Mouse (Mus musculus) MEL (cell line): ENCODE data around the gene Ptprq. TPM values are rescaled to one million over a fixed set of nuclear protein-coding genes. Genes with fewer than 3 reads are reported as not detected.

Experiments
- DNase-seq: peaks from one replicate; pipeline ENCODE4 v3.0.0; 2011; ENCODE audit warnings: low read depth, low spot score
- H3K27ac ChIP-seq: 2 replicates; pipeline ENCODE4 v1.5.1; 2012; ENCODE audit warnings: low read depth, mild to moderate bottlenecking, control low read depth, low read length, moderate library complexity; ENCODE audit not compliant: control insufficient read depth
- H3K27me3 ChIP-seq, 2 experiments: fragments of 150-350 bp in 1 of 2; sonication (generic) in 1 of 2; 2 replicates each; pipeline ENCODE4 v1.6.1; 2012; ENCODE audit warnings: low read length in 2 of 2, mild to moderate bottlenecking in 2 of 2, improper control_type of control experiment in 1 of 2, moderate library complexity in 1 of 2; ENCODE audit not compliant: insufficient read depth in 2 of 2, control insufficient read depth in 1 of 2
- H3K36me3 ChIP-seq, 2 experiments: 2 replicates each; pipeline ENCODE4 v1.6.1; 2012 to 2014; ENCODE audit warnings: low read length in 2 of 2, improper control_type of control experiment in 1 of 2, inconsistent platforms in 1 of 2, mild to moderate bottlenecking in 1 of 2; ENCODE audit not compliant: insufficient read depth in 2 of 2, control insufficient read depth in 1 of 2
- H3K4me1 ChIP-seq, 2 experiments: fragments of 150-350 bp in 1 of 2; sonication (generic) in 1 of 2; 2 replicates each; pipeline ENCODE4 v1.6.1; 2012; ENCODE audit warnings: low read length in 2 of 2, improper control_type of control experiment in 1 of 2, mild to moderate bottlenecking in 1 of 2; ENCODE audit not compliant: insufficient read depth in 2 of 2, control insufficient read depth in 1 of 2
- H3K4me3 ChIP-seq, 2 experiments: fragments of 150-350 bp in 1 of 2; sonication (generic) in 1 of 2; 2 replicates each; pipeline ENCODE4 v1.5.1; 2012; ENCODE audit warnings: low read depth in 2 of 2, low read length in 2 of 2, mild to moderate bottlenecking in 2 of 2, moderate library complexity in 2 of 2, control low read depth in 1 of 2, improper control_type of control experiment in 1 of 2; ENCODE audit not compliant: control insufficient read depth in 1 of 2, insufficient read depth in 1 of 2
- H3K79me2 ChIP-seq: 2 replicates; pipeline ENCODE4 v1.6.1; 2012; ENCODE audit warnings: mild to moderate bottlenecking, low read length, moderate library complexity; ENCODE audit not compliant: control insufficient read depth, poor library complexity, insufficient read depth
- H3K9ac ChIP-seq: 2 replicates; pipeline ENCODE4 v1.6.1; 2012; ENCODE audit warnings: low read depth, mild to moderate bottlenecking, control low read depth, low read length, moderate library complexity; ENCODE audit not compliant: control insufficient read depth, poor library complexity, severe bottlenecking
- H3K9me3 ChIP-seq: fragments of 150-350 bp; sonication (generic); replicated peaks from 2 replicates; pipeline ENCODE4 v1.6.1; 2012; ENCODE audit warnings: mild to moderate bottlenecking, low read length, improper control_type of control experiment, moderate library complexity; ENCODE audit not compliant: insufficient read depth
- BHLHE40 ChIP-seq: IDR thresholded peaks from 2 replicates; pipeline ENCODE4 v1.6.1; 2012; ENCODE audit warnings: low read depth, mild to moderate bottlenecking, inconsistent platforms, low read length, improper control_type of control experiment, borderline replicate concordance
- E2F4 ChIP-seq: IDR thresholded peaks from 2 replicates; pipeline ENCODE4 v1.6.1; 2011; ENCODE audit warnings: low read depth, low read length, improper control_type of control experiment, borderline replicate concordance
- ELF1 ChIP-seq: IDR thresholded peaks from 2 replicates; pipeline ENCODE4 v1.6.1; 2014; ENCODE audit warnings: low read depth, mild to moderate bottlenecking, inconsistent platforms, low read length, improper control_type of control experiment, moderate library complexity
- ETS1 ChIP-seq: IDR thresholded peaks from 2 replicates; pipeline ENCODE4 v1.6.1; 2012; ENCODE audit warnings: low read depth, mild to moderate bottlenecking, inconsistent platforms, low read length, improper control_type of control experiment, moderate library complexity
- JUND ChIP-seq: IDR thresholded peaks from 2 replicates; pipeline ENCODE4 v1.6.1; 2011; ENCODE audit warnings: low read depth, mild to moderate bottlenecking, improper control_type of control experiment, low read length
- KAT2A ChIP-seq: conservative IDR thresholded peaks from 2 replicates; pipeline ENCODE4 v1.6.1; 2012; ENCODE audit warnings: low read depth, low read length, improper control_type of control experiment, inconsistent platforms
- MAFK ChIP-seq: IDR thresholded peaks from 2 replicates; pipeline ENCODE4 v1.6.1; 2011; ENCODE audit warnings: low read depth, mild to moderate bottlenecking, low read length, improper control_type of control experiment, borderline replicate concordance
- MXI1 ChIP-seq: IDR thresholded peaks from 2 replicates; pipeline ENCODE4 v1.6.1; 2011; ENCODE audit warnings: mild to moderate bottlenecking, low read depth, low read length, improper control_type of control experiment
- POLR2A ChIP-seq, 2 experiments: IDR thresholded peaks; 2 replicates each; pipeline ENCODE4 v1.6.1; 2011 to 2012; ENCODE audit warnings: low read length in 2 of 2, mild to moderate bottlenecking in 2 of 2, control low read depth in 1 of 2, improper control_type of control experiment in 1 of 2, low read depth in 1 of 2, moderate library complexity in 1 of 2; ENCODE audit not compliant: control insufficient read depth in 1 of 2, insufficient read depth in 1 of 2, poor library complexity in 1 of 2
- POLR2AphosphoS2 ChIP-seq: IDR thresholded peaks from 2 replicates; pipeline ENCODE4 v1.6.1; 2011; ENCODE audit warnings: low read length, improper control_type of control experiment
- RAD21 ChIP-seq: IDR thresholded peaks from 2 replicates; pipeline ENCODE4 v1.6.1; 2011; ENCODE audit warnings: mild to moderate bottlenecking, low read depth, low read length, improper control_type of control experiment
- RCOR1 ChIP-seq: IDR thresholded peaks from 2 replicates; pipeline ENCODE4 v1.6.1; 2012; ENCODE audit warnings: low read depth, mild to moderate bottlenecking, inconsistent platforms, low read length, improper control_type of control experiment
- SIN3A ChIP-seq: IDR thresholded peaks from 2 replicates; pipeline ENCODE4 v1.6.1; 2012; ENCODE audit warnings: low read length, improper control_type of control experiment, inconsistent platforms
- SMC3 ChIP-seq: IDR thresholded peaks from 2 replicates; pipeline ENCODE4 v1.6.1; 2011; ENCODE audit warnings: low read depth, low read length, improper control_type of control experiment
- TBP ChIP-seq: IDR thresholded peaks from 2 replicates; pipeline ENCODE4 v1.8.0; 2011; ENCODE audit warnings: low read depth, low read length, improper control_type of control experiment
- TCF12 ChIP-seq: IDR thresholded peaks from 2 replicates; pipeline ENCODE4 v1.6.1; 2014; ENCODE audit warnings: low read depth, mild to moderate bottlenecking, inconsistent platforms, low read length, improper control_type of control experiment, moderate library complexity
- USF2 ChIP-seq, 2 experiments: IDR thresholded peaks; 2 replicates each; pipeline ENCODE4 v1.6.1; 2011 to 2012; ENCODE audit warnings: improper control_type of control experiment in 2 of 2, low read length in 2 of 2, borderline replicate concordance in 1 of 2, inconsistent platforms in 1 of 2, low read depth in 1 of 2, mild to moderate bottlenecking in 1 of 2; ENCODE audit not compliant: insufficient read depth in 1 of 2
- ZNF384 ChIP-seq: IDR thresholded peaks from 2 replicates; pipeline ENCODE4 v1.6.1; 2012; ENCODE audit warnings: low read depth, mild to moderate bottlenecking, inconsistent platforms, low read length, improper control_type of control experiment
- polyA plus RNA-seq, 2 experiments: library from polyadenylated mRNA; stranded (reverse) in 1 of 2; unstranded in 1 of 2; fragments of >175 nt in 1 of 2; fragments of >200 nt in 1 of 2; gene quantifications; 2 replicates each; pipeline versions ENCODE4 v1.2.1 to v1.2.4; 2012; ENCODE audit warnings: low replicate concordance in 2 of 2, low read depth in 1 of 2; ENCODE audit not compliant: insufficient read length in 2 of 2, insufficient read depth in 1 of 2, missing spikeins in 1 of 2
- total RNA-seq: library from RNA; depleted of rRNA; stranded (reverse); fragments of 300-350 nt; gene quantifications from 2 replicates; pipeline ENCODE4 v1.2.3, GENCODE M21; 2012

Gene Ptprq
- total and polyA plus RNA-seq, 3 experiments = not detected

- Histone ChIP-seq H3K36me3 (no peaks in the 10 kb centered on the region), H3K4me1 (no peaks in the 10 kb centered on the region), H3K79me2 (no peaks in the 10 kb centered on the region), H3K27me3 (no peaks in the 10 kb centered on the region), H3K27ac (no peak overlapping the region), H3K9ac (no peak overlapping the region), H3K4me3 (no peak overlapping the region), H3K9me3 (no peaks in the 10 kb centered on the region)
- no peak for DNase-seq
- no peak for TF ChIP-seq POLR2AphosphoS2
Measured at GRCm38 (mm10) chr10:107661970-107662369, 57.9 kb downstream of the Ptprq start.

DNA sequence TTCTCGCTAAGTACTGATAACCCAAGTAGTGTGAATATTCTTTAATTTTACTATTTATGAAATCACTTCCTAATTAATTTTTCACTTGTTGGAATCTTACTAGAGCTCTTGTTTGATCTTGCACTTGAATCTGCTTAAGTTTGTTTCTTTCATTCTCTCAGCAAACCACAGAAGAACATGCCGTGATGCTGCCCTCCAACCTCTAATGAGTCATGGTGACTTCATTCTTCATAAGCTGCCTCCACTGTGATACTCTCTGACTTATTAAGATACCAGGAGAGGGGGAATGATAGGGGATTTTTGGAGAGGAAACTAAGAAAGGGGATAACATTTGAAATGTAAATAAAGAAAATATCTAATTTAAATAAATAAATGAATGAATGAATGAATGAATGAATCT is 60.7 kb downstream of the Ptprq start:
- Histone ChIP-seq H3K27me3 (no peaks in the 10 kb centered on the region), H3K79me2 (no peaks in the 10 kb centered on the region), H3K36me3 (no peaks in the 10 kb centered on the region), H3K27ac (no peak overlapping the region), H3K9me3 (no peaks in the 10 kb centered on the region), H3K4me3 (no peak overlapping the region), H3K4me1 (no peaks in the 10 kb centered on the region), H3K9ac (no peak overlapping the region)
- no peak for DNase-seq
- TF ChIP-seq BHLHE40 (no peak), ELF1 (no peak), TCF12 (no peak), ETS1 (no peak), ZNF384 (no peak), JUND (no peak), E2F4 (no peak), KAT2A (no peak), MXI1 (no peak), POLR2A (IDR thresholded peaks at IDR 0.05; ENCODE audit: control insufficient read depth in 1 of 2, insufficient read depth in 1 of 2, low read depth in 1 of 2, low read length in 2 of 2, poor library complexity in 1 of 2) (no peak), SMC3 (no peak), SIN3A (no peak), MAFK (no peak), TBP (no peak)

GRCm38 (mm10) chr10:107649687-107650086 is 70.2 kb downstream of the Ptprq start:
- Histone ChIP-seq H3K9ac (no peak overlapping the region), H3K4me1 (no peaks in the 10 kb centered on the region), H3K27me3 (no peaks in the 10 kb centered on the region), H3K4me3 (no peak overlapping the region), H3K79me2 (no peaks in the 10 kb centered on the region), H3K36me3 (no peaks in the 10 kb centered on the region), H3K9me3 (no peaks in the 10 kb centered on the region), H3K27ac (no peak overlapping the region)
- DNase-seq = no peak
- TF ChIP-seq RCOR1 = no peak
- TF ChIP-seq E2F4 = no peak
- TF ChIP-seq POLR2AphosphoS2 = no peak
- no peak for TF ChIP-seq RAD21
- no peak for TF ChIP-seq ZNF384
- TF ChIP-seq USF2 (IDR thresholded peaks at IDR 0.05; ENCODE audit: borderline replicate concordance in 1 of 2, insufficient read depth in 1 of 2, low read depth in 1 of 2, low read length in 2 of 2) = no peak
- no peak for TF ChIP-seq POLR2A (IDR thresholded peaks at IDR 0.05; ENCODE audit: control insufficient read depth in 1 of 2, insufficient read depth in 1 of 2, low read depth in 1 of 2, low read length in 2 of 2, poor library complexity in 1 of 2)
- no peak for TF ChIP-seq SMC3
